Mouse (Mus musculus) stomach, postnatal 0 days (tissue): ENCODE measurements around the gene Acat2. TPM values are rescaled to one million over a fixed set of nuclear protein-coding genes. Genes with fewer than 3 reads are reported as not detected.
"Not testable (repeated sequence)": the region's sequence is repeated elsewhere in the genome, so short reads cannot be mapped to it uniquely, and the experiment has no call there.

Source experiments
- ATAC-seq: fragments of 200-750 bp; cut with Nextera tagmentation; 2 replicates; pipeline ENCODE4 v1.8.0; 2017; ENCODE audit not compliant: low FRiP score, low TSS enrichment
- DNase-seq: peaks from one replicate; pipeline ENCODE4 v3.0.0-alpha.2; 2016; ENCODE audit warnings: low spot score
- H3K27ac ChIP-seq: fragments of 300-500 bp; sonication (generic); replicated peaks from 2 replicates; pipeline ENCODE4 v1.5.1; 2014; ENCODE audit warnings: mild to moderate bottlenecking, control low read depth
- H3K27me3 ChIP-seq: fragments of 300-500 bp; sonication (generic); 2 replicates; pipeline ENCODE4 v1.6.1; 2014; ENCODE audit warnings: low read length; ENCODE audit not compliant: control insufficient read depth, insufficient read depth
- H3K36me3 ChIP-seq: fragments of 300-500 bp; sonication (generic); 2 replicates; pipeline ENCODE4 v1.6.1; 2014; ENCODE audit warnings: low read length, mixed read lengths; ENCODE audit not compliant: control insufficient read depth, insufficient read depth
- H3K4me1 ChIP-seq: fragments of 300-500 bp; sonication (generic); replicated peaks from 2 replicates; pipeline ENCODE4 v1.6.1; 2014; ENCODE audit warnings: antibody characterized with exemption; ENCODE audit not compliant: control insufficient read depth, insufficient read depth
- H3K4me2 ChIP-seq: fragments of 300-500 bp; sonication (generic); replicated peaks from 2 replicates; pipeline ENCODE4 v1.6.1; 2014; ENCODE audit warnings: low read depth, mild to moderate bottlenecking, control low read depth, moderate library complexity
- H3K4me3 ChIP-seq: fragments of 300-500 bp; sonication (generic); 2 replicates; pipeline ENCODE4 v1.5.1; 2014; ENCODE audit warnings: low read depth, low read length, control low read depth
- H3K9ac ChIP-seq: fragments of 300-500 bp; sonication (generic); 2 replicates; pipeline ENCODE4 v1.6.1; 2014; ENCODE audit warnings: mild to moderate bottlenecking, low read length, control low read depth, mixed read lengths
- H3K9me3 ChIP-seq: fragments of 300-500 bp; sonication (generic); 2 replicates; pipeline ENCODE4 v1.6.1; 2016; ENCODE audit warnings: low read length; ENCODE audit not compliant: control insufficient read depth
- CTCF ChIP-seq: IDR thresholded peaks from 2 replicates; pipeline ENCODE4 v1.5.1; 2016; ENCODE audit warnings: antibody characterized with exemption, low read depth, mild to moderate bottlenecking, moderate library complexity
- EP300 ChIP-seq: optimal IDR thresholded peaks from 2 replicates; pipeline ENCODE3; 2016; ENCODE audit warnings: antibody characterized with exemption
- WGBS: fragments of 180-500 bp; shearing (Covaris S2); extraction: QIAGEN DNeasy Blood & Tissue Kit; methylation state at CpG from one replicate; pipeline ENCODE4 v1.1.7; 2014; 5-methylcytosine and 5-hydroxymethylcytosine counted together
- polyA plus RNA-seq: library from polyadenylated mRNA; unstranded; fragments of >200 nt; fragmentation: Nextera tagmentation; extraction: Ambion mirVana; gene quantifications from 2 replicates; pipeline ENCODE4 v1.2.1, GENCODE M21; 2015

Acat2 gene
- polyA plus RNA-seq, 1 experiment from 2014 or later, result 76.0 TPM

DNA sequence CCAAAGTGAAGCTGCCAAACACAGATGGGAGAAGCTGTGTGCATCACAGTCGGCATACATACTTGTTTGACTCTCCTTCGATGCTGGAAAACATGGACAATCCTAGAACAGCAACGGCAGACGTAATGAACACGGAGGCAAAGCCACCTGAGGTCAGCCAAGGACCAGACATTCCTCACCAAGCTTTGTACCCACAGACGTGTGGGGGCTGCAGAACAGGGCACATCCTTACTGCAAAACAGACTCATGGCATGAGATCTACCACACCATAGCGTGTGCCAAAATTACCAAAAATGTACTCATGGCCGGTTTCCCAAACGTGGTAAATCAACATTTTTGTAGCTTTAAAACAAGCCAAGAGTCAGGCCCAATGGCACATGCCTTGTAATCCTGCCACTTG, 54.1 kb downstream of the Acat2 start:
- Histone ChIP-seq H3K4me2 (no peak overlapping the region), H3K27me3 (no peaks in the 10 kb centered on the region), H3K27ac (no peak overlapping the region), H3K4me3 (no peak overlapping the region), H3K4me1 (no peaks in the 10 kb centered on the region), H3K9me3 (no peaks in the 10 kb centered on the region), H3K9ac (no peak overlapping the region), H3K36me3 (no peaks in the 10 kb centered on the region; the same call in 1 of the 2 replicates)
- 72% methylated on average over 9 of the region's 9 CpGs for WGBS
- TF ChIP-seq CTCF (no peak), EP300 (no peak)
- ATAC-seq (no peak), DNase-seq (no peak)

DNA sequence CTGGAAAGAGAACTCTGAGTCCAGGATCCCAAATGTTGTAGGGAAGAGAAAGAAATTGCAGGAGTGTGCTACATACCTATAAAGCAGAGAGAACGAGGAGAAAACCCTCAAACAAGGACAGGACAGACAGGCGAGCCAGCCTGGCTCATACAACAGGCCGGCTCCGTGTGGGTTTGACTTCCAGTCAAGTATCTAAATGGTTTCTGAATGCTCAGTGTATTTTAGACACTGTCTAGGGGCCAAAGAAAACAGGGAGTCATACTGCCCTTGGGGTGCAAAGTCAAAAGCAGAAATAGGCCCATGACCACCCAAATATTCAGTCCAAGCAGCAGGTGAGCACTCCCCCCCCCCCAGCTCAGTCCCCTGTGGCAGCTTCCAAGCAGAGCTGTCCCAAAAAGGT, 54.7 kb downstream of the Acat2 start:
- Histone ChIP-seq H3K27ac (no peak overlapping the region), H3K4me2 (no peak overlapping the region), H3K4me1 (no peaks in the 10 kb centered on the region), H3K9ac (no peak overlapping the region), H3K9me3 (no peaks in the 10 kb centered on the region), H3K36me3 (no peaks in the 10 kb centered on the region; the same call in 1 of the 2 replicates), H3K27me3 (no peaks in the 10 kb centered on the region), H3K4me3 (no peak overlapping the region)
- ATAC-seq, result no peak
- no peak for DNase-seq
- WGBS, result 87% methylated on average over 4 of the region's 4 CpGs
- TF ChIP-seq CTCF, result no peak
- TF ChIP-seq EP300, result no peak

DNA sequence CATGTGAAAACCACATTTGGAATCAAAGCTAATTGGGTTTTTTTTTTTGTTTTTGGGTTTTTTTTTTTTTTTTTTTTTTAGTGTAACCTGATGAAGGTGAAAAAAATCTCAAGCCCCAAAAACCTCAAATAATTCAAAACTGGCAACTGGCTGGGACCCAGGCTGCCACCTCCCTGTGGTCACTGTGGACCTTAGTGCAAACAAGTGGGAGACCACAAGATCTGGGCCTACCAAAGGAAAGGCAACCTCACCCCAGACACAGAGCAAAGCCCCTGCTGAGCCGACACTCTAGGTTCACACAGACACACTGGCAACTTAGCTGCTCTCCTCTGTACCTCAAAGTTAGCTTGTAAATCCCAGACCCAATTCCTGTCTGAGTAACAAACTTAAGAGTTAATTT, 56.2 kb downstream of the Acat2 start:
- H3K4me2 ChIP-seq, result no peak overlapping the region
- no peaks in the 10 kb centered on the region for H3K9me3 ChIP-seq

DNA sequence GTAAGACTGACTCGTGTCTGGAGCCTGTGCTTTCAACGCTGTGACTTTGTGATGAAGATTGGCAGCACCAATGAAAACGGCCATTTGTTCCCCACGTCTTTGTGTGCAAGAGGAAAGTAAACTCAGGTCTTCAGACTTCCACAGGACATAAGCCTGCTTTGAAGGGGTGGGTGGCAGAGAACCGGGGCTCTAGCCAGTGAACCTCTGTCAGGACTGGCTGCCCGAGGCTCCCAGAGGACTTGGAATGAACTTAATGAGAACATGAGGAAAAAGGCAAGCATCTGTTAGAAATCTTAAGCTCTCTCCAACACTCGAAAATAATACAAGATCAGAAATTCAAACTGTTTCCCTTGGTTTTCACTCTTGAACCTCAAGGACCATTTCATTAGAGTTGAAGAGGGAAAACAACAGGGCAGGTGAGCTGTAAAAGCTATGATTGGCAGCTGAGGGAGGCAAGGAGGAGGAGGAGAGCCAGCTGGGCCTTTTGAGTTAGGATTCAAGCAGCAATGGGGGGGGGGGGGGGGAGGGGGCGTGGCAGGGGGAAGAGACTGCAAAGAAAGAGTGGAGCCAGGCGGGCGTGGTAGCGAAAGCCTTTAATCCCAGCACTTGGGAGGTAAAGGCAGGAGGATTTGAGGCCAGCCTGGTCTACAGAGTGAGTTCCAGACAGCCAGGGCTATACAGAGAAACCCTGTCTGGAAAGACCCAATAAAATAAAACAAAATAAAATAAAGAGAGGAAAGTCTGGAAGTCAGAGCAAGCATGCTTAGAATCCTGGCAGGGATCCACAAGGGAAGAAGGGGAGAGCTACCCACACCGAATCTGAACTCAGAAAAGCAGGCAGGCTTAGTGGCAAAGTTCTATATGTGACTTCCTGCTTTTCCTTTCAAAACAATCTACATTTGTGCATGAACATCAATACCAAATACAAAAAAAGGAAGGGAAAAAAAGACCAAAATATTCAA, 56.9 kb downstream of the Acat2 start:
- H3K36me3 ChIP-seq, result no peaks in the 10 kb centered on the region; the same call in 1 of the 2 replicates
- no peak overlapping the region for H3K27ac ChIP-seq
- no peak overlapping the region for H3K4me2 ChIP-seq
- DNase-seq (no peak), ATAC-seq (no peak)
- no peak for TF ChIP-seq CTCF
- no peak for TF ChIP-seq EP300
- no peaks in the 10 kb centered on the region for H3K4me1 ChIP-seq
- H3K9ac ChIP-seq, result no peak overlapping the region
- H3K4me3 ChIP-seq, result no peak overlapping the region
- H3K9me3 ChIP-seq, result no peaks in the 10 kb centered on the region
- no peaks in the 10 kb centered on the region for H3K27me3 ChIP-seq
- 40% methylated on average over 11 of the region's 12 CpGs for WGBS

More for the DNA sequence above, 56.2 kb downstream of the Acat2 start:
- H3K27ac ChIP-seq, result no peak overlapping the region
- 65% methylated on average over 1 of the region's 1 CpGs for WGBS
- ATAC-seq, result no peak
- H3K36me3 ChIP-seq, result no peaks in the 10 kb centered on the region; the same call in 1 of the 2 replicates
- H3K4me3 ChIP-seq, result no peak overlapping the region
- DNase-seq, result no peak
- H3K9ac ChIP-seq, result no peak overlapping the region
- H3K27me3 ChIP-seq, result no peaks in the 10 kb centered on the region
- no peaks in the 10 kb centered on the region for H3K4me1 ChIP-seq
- TF ChIP-seq EP300 (no peak), CTCF (no peak)

- Histone ChIP-seq H3K9me3 (no peaks in the 10 kb centered on the region), H3K4me2 (no peak overlapping the region), H3K27me3 (no peaks in the 10 kb centered on the region), H3K4me1 (no peaks in the 10 kb centered on the region), H3K9ac (no peak overlapping the region), H3K36me3 (no peaks in the 10 kb centered on the region; the same call in 1 of the 2 replicates), H3K4me3 (no peak overlapping the region), H3K27ac (no peak overlapping the region)
- ATAC-seq, result no peak
- DNase-seq, result no peak
- no peak for TF ChIP-seq EP300
- no peak for TF ChIP-seq CTCF
- WGBS, result 86% methylated on average over 6 of the region's 6 CpGs
Observed at GRCm38 (mm10) chr17:12902291-12902690, 58.3 kb downstream of the Acat2 start.

- H3K4me2 ChIP-seq, H3K9me3 ChIP-seq, H3K27ac ChIP-seq, H3K36me3 ChIP-seq, H3K4me3 ChIP-seq, H3K4me1 ChIP-seq, H3K9ac ChIP-seq, ATAC-seq, H3K27me3 ChIP-seq, DNase-seq: not testable (repeated sequence)
- WGBS, result 37% methylated on average over 2 of the region's 2 CpGs
Observed at GRCm38 (mm10) chr17:12898607-12899006, 61.9 kb downstream of the Acat2 start.
